Mouse (Mus musculus) midbrain, embryonic 12.5 days (tissue): ENCODE results near the gene Zfp341. TPM values are rescaled to one million over a fixed set of nuclear protein-coding genes. Genes with fewer than 3 reads are reported as not detected.

Experiments used
- ATAC-seq: fragments of 200-750 bp; cut with Nextera tagmentation; 2 replicates; pipeline ENCODE4 v1.8.0; 2017; ENCODE audit warnings: low read depth, moderate TSS enrichment, moderate library complexity; ENCODE audit not compliant: low FRiP score
- H3K27ac ChIP-seq: fragments of 300-500 bp; sonication (generic); replicated peaks from 2 replicates; pipeline ENCODE4 v1.5.1; 2016; ENCODE audit warnings: mild to moderate bottlenecking
- H3K27me3 ChIP-seq: fragments of 300-500 bp; sonication (generic); 2 replicates; pipeline ENCODE4 v1.6.1; 2016; ENCODE audit warnings: mild to moderate bottlenecking
- H3K36me3 ChIP-seq: fragments of 300-500 bp; sonication (generic); 2 replicates; pipeline ENCODE4 v1.6.1; 2016
- H3K4me1 ChIP-seq: fragments of 300-500 bp; sonication (generic); 2 replicates; pipeline ENCODE4 v1.6.1; 2016
- H3K4me2 ChIP-seq: fragments of 300-500 bp; sonication (generic); replicated peaks from 2 replicates; pipeline ENCODE4 v1.6.1; 2016; ENCODE audit warnings: mild to moderate bottlenecking, moderate library complexity
- H3K4me3 ChIP-seq: fragments of 300-500 bp; sonication (generic); 2 replicates; pipeline ENCODE4 v1.5.1; 2016; ENCODE audit warnings: mild to moderate bottlenecking
- H3K9ac ChIP-seq: fragments of 300-500 bp; sonication (generic); replicated peaks from 2 replicates; pipeline ENCODE4 v1.6.1; 2016; ENCODE audit warnings: mild to moderate bottlenecking, moderate library complexity
- H3K9me3 ChIP-seq: fragments of 300-500 bp; sonication (generic); 2 replicates; pipeline ENCODE4 v1.6.1; 2016; ENCODE audit warnings: mild to moderate bottlenecking
- WGBS: fragments of 180-500 bp; shearing (Covaris S2); methylation state at CpG from one replicate; pipeline ENCODE4 v1.1.7; 2016; 5-methylcytosine and 5-hydroxymethylcytosine counted together
- polyA plus RNA-seq: library from polyadenylated mRNA; unstranded; fragments of >200 nt; fragmentation: Nextera tagmentation; extraction: Ambion mirVana; gene quantifications from 2 replicates; pipeline ENCODE4 v1.2.1, GENCODE M21; 2016

Zfp341 gene
- polyA plus RNA-seq, 1 experiment from 2014 or later: 1.4 TPM

DNA sequence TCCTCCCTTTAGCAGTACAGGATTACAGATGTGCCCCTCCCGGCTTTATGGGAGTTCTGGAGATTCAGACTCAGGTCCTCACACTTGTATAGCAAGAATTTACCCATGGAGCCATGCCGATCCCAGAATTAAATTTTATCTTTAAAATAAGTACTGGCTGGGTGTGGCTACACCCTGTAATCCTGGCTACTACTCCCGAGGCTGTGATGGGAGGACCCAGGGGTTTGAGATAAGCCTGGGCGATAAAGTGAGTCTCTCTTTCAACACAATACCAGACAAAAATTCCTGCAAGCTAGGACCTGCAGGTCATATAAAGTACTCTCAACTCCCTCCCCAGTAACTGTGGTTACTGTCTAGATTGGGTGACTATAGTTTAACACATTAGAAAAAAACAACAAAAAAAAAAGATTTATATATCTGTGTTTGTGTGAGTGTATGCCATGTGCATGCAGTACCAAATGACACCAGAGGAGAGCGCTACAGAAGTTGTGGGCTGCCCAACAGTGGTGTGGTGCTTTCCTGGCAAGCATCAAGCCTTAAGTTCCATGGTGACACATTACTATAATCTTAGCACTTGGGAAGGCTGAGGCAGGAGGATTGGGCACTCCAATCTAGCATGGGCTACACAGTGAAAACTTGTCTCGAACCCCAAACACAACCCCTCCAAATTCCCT, 29.8 kb downstream of the Zfp341 start:
- no peaks in the 10 kb centered on the region for H3K4me1 ChIP-seq
- no peaks in the 10 kb centered on the region for H3K27me3 ChIP-seq
- WGBS: 91% methylated on average over 6 of the region's 6 CpGs
- peaks cover 4% of the 10 kb centered on the region; the same call in 1 of the 2 replicates for H3K9me3 ChIP-seq
- H3K4me2 ChIP-seq: no peak overlapping the region
- peaks cover 56% of the 10 kb centered on the region for H3K36me3 ChIP-seq
- H3K4me3 ChIP-seq: no peak overlapping the region
- no peak overlapping the region for H3K27ac ChIP-seq
- no peak for ATAC-seq
- no peak overlapping the region for H3K9ac ChIP-seq

DNA sequence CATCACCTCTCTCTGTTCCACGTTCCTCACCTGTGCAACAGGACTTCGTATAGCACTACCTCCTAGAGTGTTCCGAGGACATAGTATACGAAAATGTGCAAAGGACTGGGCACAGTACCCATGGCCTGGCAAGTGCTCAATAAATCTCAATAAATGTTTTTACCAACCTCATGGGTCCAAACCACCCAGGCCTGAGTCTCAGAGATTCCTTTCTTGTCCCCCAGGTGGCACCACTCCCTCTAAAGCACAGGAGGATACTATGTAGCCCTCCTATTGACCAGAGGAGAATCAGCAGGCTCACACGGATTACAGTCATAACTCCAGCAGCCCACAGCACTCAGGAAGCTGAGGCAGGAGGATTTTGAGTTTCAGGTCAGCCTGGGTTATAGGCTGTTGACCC, 33.5 kb downstream of the Zfp341 start:
- H3K4me2 ChIP-seq: no peak overlapping the region
- no peaks in the 10 kb centered on the region for H3K27me3 ChIP-seq
- no peak overlapping the region for H3K9ac ChIP-seq
- H3K4me3 ChIP-seq: no peak overlapping the region
- peaks cover 33% of the 10 kb centered on the region for H3K36me3 ChIP-seq
- WGBS: 84% methylated on average over 5 of the region's 5 CpGs
- H3K27ac ChIP-seq: no peak overlapping the region
- 0 out of 2 replicates have a peak, but pooled peaks cover 3% of the 10 kb centered on the region for H3K4me1 ChIP-seq
- no peak for ATAC-seq
- H3K9me3 ChIP-seq: 0 out of 2 replicates have a peak, but pooled peaks cover 5% of the 10 kb centered on the region

DNA sequence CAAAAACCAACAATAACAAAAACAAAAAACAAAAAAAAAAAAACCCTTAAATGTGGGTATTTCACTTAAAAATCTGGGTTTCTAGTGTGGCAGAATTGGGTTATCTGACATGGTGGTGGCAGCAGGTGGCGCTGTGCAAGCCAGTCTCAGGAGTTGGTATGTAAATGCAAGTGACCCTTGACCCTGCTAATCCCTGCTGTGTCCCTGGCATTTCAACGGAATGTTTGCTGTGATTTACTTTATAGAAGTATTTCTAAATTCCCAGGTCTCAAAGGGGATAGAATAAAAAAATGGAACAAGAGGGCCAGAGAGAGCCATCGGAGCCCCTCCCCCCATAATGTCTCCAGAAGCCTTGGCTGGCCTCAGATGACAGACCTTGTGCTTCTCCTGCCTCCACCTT, 35.0 kb downstream of the Zfp341 start:
- peaks cover 21% of the 10 kb centered on the region for H3K36me3 ChIP-seq
- no peak overlapping the region for H3K27ac ChIP-seq
- H3K27me3 ChIP-seq: no peaks in the 10 kb centered on the region
- no peak overlapping the region for H3K4me2 ChIP-seq
- H3K9me3 ChIP-seq: 0 out of 2 replicates have a peak, but pooled peaks cover 5% of the 10 kb centered on the region
- WGBS: 14% methylated on average over 3 of the region's 3 CpGs
- no peak overlapping the region for H3K9ac ChIP-seq
- H3K4me3 ChIP-seq: no peak overlapping the region
- no peak for ATAC-seq
- H3K4me1 ChIP-seq: 0 out of 2 replicates have a peak, but pooled peaks cover 3% of the 10 kb centered on the region

DNA sequence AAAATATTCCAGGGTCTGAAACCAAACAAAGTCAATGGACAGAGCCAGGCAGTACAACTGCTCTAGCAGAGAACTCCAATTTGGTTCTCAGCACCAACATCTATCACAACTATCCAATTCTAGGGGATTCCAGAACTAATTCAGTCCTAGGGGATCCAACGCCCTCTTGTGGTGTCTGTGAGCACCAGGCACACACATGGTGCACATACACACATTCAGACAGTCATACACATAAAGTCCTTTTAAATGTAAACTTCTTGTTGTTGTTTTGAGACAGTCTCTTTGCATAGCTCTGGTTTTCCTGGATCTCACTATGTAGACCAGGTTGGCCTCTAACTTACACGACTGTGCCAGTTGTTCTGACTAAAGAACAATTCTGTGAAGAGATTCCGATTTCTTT, 37.3 kb downstream of the Zfp341 start:
- Histone ChIP-seq H3K9ac (no peak overlapping the region), H3K27me3 (no peaks in the 10 kb centered on the region)
- WGBS: 77% methylated on average over 3 of the region's 3 CpGs

DNA sequence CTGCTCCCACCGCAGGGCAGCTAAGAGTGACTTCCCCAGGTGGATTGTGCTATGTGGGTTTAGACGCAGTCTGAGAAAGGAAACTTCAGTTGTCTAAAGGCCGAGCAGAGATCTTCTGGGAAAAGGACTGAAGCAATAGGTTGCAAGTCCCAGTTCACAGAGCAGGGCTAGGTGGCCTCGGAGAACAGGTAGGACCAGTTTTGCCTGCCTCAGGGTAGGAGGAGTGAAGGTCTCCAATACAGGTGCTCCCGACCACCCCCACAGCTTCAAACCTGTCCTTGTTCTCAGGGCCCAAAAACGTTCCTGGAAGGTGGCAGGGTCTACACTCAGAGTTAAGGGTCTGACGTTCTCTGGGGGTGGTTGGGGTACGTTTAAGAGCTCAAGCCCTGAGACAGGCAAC, 38.3 kb downstream of the Zfp341 start, which contains the start of gene Chmp4b:
Gene Chmp4b, plus strand, starts transcription at position 343 of the 400 bp plus-strand sequence.
- Histone ChIP-seq H3K27ac (no peak within 1 kb of the TSS), H3K4me3 (no peak within 1 kb of the TSS), H3K36me3 (no peaks in the 10 kb centered on the region), H3K4me1 (0 out of 2 replicates have a peak, but pooled peaks cover 3% of the 10 kb centered on the region), H3K9me3 (0 out of 2 replicates have a peak, but pooled peaks cover 5% of the 10 kb centered on the region), H3K9ac (no peak within 1 kb of the TSS), H3K27me3 (no peaks in the 10 kb centered on the region), H3K4me2 (no peak within 1 kb of the TSS)
- ATAC-seq: no peak
- 60% methylated on average over 8 of the region's 8 CpGs for WGBS

More for the DNA sequence above, 37.3 kb downstream of the Zfp341 start:
- 0 out of 2 replicates have a peak, but pooled peaks cover 5% of the 10 kb centered on the region for H3K9me3 ChIP-seq
- H3K4me1 ChIP-seq: 0 out of 2 replicates have a peak, but pooled peaks cover 3% of the 10 kb centered on the region
- H3K27ac ChIP-seq: no peak overlapping the region
- no peak for ATAC-seq
- H3K4me3 ChIP-seq: no peak overlapping the region
- H3K36me3 ChIP-seq: peaks cover 6% of the 10 kb centered on the region
- no peak overlapping the region for H3K4me2 ChIP-seq

DNA sequence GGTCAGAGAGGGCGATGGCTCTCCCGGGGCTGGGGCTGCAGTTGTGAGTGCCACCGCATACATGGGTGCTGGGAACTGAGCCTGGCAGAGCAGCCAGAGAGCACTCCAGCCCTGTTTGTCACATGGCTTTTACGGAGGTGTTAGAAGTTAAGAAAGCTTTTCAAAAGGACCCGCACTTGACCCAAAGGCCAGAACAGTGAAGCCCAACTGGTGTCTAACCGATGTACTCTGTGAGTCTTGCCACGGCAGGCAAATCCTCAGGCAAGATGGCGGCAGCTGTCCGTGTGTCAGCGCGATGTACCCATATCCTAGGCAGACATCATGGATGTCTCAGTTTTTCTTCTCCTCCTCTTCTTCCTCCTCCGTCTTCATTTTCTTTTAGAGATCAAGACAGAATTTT, 41.9 kb downstream of the Zfp341 start:
- Histone ChIP-seq H3K9me3 (0 out of 2 replicates have a peak, but pooled peaks cover 5% of the 10 kb centered on the region), H3K27ac (no peak overlapping the region), H3K36me3 (no peaks in the 10 kb centered on the region), H3K27me3 (no peaks in the 10 kb centered on the region), H3K9ac (no peak overlapping the region), H3K4me1 (peaks cover 23% of the 10 kb centered on the region), H3K4me2 (no peak overlapping the region), H3K4me3 (no peak overlapping the region)
- WGBS: 94% methylated on average over 12 of the region's 12 CpGs
- ATAC-seq: no peak

DNA sequence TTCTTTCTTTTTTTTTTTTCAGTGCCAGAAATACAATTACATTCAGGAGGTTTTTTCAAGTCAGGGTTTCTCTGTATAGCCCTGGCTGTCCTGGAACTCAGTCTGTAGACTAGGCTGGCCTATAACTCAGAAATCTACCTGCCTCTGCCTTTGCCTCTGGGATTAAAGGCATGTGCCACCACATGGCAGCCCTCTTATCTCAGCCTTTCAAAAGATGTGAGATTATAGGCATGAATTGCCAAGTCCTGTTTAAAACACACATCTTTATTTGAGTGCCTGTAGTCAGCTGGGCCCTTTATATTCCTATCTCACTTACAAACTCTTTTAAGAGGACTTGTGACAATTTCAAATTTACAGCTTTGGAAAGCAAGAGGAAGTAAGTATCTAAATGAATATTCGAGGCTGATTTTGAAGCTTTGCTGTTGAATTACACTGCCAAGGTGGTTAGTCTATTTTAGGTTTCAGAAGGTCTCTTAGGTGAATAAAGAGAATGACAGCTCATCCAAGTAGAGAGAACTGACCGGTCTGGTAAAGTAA, 42.8 kb downstream of the Zfp341 start:
- Histone ChIP-seq H3K9me3 (no peaks in the 10 kb centered on the region), H3K36me3 (peaks cover 6% of the 10 kb centered on the region), H3K27me3 (no peaks in the 10 kb centered on the region), H3K4me3 (no peak overlapping the region), H3K4me2 (peak overlapping the region; percentile 96), H3K27ac (no peak overlapping the region), H3K4me1 (peaks cover 23% of the 10 kb centered on the region), H3K9ac (no peak overlapping the region)
- ATAC-seq: no peak
- WGBS: 81% methylated on average over 2 of the region's 2 CpGs

DNA sequence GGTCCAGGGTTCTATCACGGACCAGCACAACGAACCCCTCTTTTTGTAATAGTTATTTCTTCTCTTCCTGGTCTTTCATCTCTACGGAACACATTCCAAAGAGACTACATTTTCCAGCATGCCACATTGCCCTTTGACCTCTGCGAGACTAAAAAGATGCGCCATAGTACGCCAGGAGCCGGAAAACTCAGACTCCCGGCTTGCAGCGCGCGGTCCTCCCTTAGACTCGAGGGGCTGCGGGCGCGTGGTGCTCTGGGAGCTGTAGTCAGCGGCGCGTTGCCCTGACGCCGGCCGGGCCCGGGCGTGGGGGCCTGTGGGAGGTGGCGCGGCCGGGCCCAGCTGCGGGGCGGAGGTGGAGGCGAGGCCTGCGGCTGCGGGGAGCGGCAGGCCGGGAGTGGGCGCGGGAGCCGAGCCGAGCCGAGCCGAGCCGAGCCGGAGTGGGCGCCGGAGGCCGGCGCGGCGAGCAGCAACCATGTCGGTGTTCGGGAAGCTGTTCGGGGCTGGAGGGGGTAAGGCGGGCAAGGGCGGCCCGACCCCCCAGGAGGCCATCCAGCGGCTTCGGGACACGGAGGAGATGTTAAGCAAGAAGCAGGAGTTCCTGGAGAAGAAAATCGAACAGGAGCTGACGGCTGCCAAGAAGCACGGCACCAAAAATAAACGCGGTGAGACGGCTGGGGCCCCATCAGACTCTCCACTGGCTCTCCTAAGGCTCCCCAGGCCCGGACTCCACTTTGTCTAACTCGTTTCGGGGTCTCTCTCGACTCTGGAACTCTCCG, 43.8 kb downstream of the Zfp341 start:
- peaks cover 16% of the 10 kb centered on the region for H3K36me3 ChIP-seq
- peak; percentile 100 for ATAC-seq
- peak overlapping the region; percentile 78 for H3K4me3 ChIP-seq
- H3K4me1 ChIP-seq: peaks cover 23% of the 10 kb centered on the region
- H3K4me2 ChIP-seq: peak overlapping the region; percentile 96
- H3K27ac ChIP-seq: peak overlapping the region; percentile 66
- 1% methylated on average over 56 of the region's 67 CpGs for WGBS
- H3K9ac ChIP-seq: peak overlapping the region; percentile 93
- no peaks in the 10 kb centered on the region for H3K9me3 ChIP-seq
- H3K27me3 ChIP-seq: no peaks in the 10 kb centered on the region

DNA sequence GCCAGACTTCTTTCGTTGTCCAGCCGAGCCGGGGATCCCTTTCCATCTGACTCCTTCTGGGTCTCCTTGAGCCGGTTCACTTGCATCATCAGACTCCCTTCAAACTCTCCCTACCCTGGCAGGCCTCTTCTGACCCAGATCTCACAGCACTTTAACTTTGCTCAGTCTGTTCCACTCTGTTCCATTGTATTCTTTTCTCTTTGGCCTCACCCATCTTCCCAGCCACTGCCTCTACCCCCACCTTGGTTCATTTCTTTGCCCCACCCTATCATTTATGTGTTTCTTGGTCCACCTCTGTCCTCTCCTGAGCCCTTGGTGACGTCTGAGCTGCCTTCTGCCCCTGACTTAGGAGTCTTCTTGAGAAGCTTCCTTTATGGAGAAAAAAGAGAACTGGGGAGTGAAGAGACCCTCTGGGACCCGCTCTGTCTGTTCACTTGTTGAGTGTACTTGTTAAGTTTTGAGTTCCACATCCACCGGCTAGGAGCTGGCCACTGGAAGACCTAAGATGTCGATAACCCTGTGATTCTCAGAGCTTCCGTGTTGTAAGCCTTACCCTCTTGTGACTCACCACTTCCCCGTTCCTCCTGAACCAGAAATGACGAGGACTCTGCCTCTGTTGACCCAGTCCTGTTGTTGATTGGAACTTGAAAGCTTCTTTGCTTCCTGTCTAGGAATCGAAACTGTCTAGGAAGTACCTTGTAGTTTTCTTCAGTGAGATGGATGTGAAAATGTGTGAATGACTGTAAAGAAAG, 44.6 kb downstream of the Zfp341 start:
- Histone ChIP-seq H3K9me3 (no peaks in the 10 kb centered on the region), H3K36me3 (peaks cover 18% of the 10 kb centered on the region), H3K27ac (peak overlapping the region; percentile 66), H3K9ac (peak overlapping the region; percentile 93), H3K4me1 (peaks cover 23% of the 10 kb centered on the region), H3K4me3 (peak overlapping the region; percentile 78), H3K4me2 (peak overlapping the region; percentile 96), H3K27me3 (no peaks in the 10 kb centered on the region)
- 22% methylated on average over 12 of the region's 12 CpGs for WGBS
- peak; percentile 6; the same call in 1 of the 2 replicates for ATAC-seq

DNA sequence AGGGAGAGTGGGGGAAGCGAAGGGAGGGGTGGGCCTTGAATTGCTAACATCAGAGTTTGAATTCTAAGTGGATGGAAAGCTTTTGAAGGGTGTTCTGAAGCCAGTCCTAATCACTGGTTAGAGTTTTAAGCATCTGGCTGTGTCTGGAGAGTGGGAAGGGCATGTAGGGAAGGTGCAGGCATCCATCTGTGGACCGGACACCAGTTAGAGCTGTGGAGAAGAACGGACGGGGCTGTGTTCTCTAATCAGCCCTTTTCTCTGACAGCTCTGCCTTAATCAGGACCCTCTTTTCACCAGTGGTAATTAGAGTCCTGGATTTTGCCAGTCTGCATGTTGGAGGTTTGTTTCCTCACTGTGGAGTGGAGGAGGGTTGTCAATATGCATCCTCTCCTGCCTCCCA, 46.0 kb downstream of the Zfp341 start:
- 82% methylated on average over 4 of the region's 4 CpGs for WGBS
- Histone ChIP-seq H3K27ac (no peak overlapping the region), H3K9me3 (no peaks in the 10 kb centered on the region), H3K9ac (peak overlapping the region; percentile 17; the same call in 1 of the 2 replicates), H3K27me3 (no peaks in the 10 kb centered on the region), H3K4me2 (peak overlapping the region; percentile 96), H3K4me1 (peaks cover 23% of the 10 kb centered on the region), H3K36me3 (peaks cover 18% of the 10 kb centered on the region), H3K4me3 (peak overlapping the region; percentile 7; the same call in 1 of the 2 replicates)
- no peak for ATAC-seq

DNA sequence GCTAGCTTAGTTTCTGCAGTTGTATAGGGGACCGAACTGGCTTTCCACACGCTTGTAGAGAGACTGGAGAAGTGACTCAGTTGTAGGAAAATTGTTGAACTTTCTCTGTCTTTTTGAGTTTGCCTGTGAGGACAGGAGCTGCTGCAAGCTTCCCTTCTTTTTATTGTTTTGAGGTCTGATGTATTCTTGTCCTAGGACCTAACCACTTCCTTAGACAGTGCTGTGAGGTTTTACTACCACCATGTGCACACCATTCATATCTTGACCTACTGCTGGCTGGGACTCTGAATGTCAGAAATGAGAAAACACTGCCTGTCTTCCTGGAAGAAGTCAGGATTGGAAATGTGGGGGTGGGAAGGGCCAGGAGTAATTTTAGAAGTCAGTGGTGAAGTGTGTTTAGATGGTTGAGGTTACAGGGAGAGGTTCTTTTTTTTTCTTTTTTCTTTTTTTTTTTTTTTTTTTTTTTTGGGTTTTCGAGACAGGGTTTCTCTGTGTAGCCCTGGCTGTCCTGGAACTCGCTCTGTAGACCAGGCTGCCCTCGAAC, 46.5 kb downstream of the Zfp341 start:
- H3K36me3 ChIP-seq: peaks cover 18% of the 10 kb centered on the region
- no peak for ATAC-seq
- H3K9me3 ChIP-seq: no peaks in the 10 kb centered on the region
- H3K4me2 ChIP-seq: peak overlapping the region; percentile 96
- no peak overlapping the region for H3K27ac ChIP-seq
- peak overlapping the region; percentile 17; the same call in 1 of the 2 replicates for H3K9ac ChIP-seq
- peaks cover 23% of the 10 kb centered on the region for H3K4me1 ChIP-seq
- H3K4me3 ChIP-seq: no peak overlapping the region
- WGBS: 82% methylated on average over 4 of the region's 5 CpGs
- H3K27me3 ChIP-seq: no peaks in the 10 kb centered on the region
